Mouse (Mus musculus) testis, postnatal 14 days (tissue): ENCODE measurements around the gene Cabp4.
"Not testable (repeated sequence)": the region's sequence is repeated elsewhere in the genome, so short reads cannot be mapped to it uniquely, and the experiment has no call there.

ENCODE experiments used
- DNase-seq: peaks from one replicate; pipeline ENCODE4 v3.0.0; 2021; ENCODE audit warnings: low spot score

Gene Cabp4

DNA sequence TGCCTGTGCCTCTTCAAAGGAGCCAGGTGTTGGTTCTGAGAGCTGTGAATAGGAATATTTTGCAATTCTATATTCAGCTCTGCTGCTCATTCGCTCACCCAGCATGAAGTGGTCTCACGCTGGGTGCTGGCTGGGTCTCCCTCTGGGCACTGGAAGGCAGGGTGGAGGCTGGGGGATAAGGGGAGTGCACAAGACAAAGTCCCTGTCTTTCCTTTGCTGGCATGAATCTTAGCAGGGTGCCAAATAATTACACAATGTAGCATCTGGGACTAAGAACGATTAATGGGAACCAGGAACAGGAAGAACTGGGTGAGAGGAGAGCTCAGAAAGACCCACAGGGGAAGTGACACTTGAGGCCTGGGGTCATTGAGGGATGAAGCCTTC, 3.2 kb upstream of the Cabp4 start:
- DNase-seq, result no peak

DNA sequence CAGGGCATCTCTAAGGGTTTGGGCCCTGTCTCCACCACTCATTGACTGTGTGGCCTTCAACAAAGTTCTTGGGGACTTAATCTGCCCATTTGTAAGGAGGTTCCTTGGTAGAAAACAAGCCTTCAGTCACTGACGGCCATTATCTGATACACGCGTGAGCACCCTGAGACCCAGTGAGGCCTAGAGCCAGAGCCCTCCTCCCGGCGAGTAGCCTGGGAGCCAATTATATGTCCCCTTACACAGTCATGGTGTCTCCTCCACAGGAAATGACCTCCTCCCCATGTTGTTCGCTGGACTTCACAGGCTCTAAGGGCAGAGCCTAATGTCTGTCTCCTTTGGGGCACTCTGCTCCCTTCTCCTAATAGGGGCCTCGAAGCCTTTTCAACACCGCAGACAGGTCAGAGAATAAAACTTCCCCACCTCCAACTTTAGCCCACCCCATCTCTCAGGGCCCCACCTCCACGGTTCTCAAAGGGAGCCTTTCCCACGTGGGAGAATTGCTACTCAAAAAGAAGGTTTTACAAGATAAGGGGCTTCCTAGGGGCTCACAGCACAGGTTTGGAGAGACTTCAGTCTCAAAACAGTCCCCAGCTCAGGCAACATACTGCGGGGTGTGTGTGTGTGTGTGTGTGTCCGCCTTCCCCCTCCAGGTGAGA, 2.7 kb upstream of the Cabp4 start:
- DNase-seq, result no peak

DNA sequence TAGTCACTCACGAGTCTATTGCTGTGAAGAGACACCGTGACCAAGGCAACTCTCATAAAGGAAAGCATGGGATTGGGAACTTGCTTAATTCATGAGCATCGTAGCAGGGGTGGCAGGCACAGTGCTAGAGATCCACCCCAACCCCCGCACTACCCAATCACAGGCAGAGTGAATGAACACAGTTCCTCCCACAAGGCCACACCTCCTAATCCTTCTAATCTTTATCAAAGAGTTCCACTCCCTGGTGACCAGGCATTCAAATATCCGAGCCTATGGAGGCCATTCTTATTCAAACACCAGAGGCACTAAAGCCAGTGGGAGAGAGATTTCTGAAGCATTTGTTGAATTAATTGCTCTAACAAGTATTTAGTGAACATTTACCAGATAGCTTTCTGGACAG, 2.1 kb upstream of the Cabp4 start:
- DNase-seq, result no peak

DNA sequence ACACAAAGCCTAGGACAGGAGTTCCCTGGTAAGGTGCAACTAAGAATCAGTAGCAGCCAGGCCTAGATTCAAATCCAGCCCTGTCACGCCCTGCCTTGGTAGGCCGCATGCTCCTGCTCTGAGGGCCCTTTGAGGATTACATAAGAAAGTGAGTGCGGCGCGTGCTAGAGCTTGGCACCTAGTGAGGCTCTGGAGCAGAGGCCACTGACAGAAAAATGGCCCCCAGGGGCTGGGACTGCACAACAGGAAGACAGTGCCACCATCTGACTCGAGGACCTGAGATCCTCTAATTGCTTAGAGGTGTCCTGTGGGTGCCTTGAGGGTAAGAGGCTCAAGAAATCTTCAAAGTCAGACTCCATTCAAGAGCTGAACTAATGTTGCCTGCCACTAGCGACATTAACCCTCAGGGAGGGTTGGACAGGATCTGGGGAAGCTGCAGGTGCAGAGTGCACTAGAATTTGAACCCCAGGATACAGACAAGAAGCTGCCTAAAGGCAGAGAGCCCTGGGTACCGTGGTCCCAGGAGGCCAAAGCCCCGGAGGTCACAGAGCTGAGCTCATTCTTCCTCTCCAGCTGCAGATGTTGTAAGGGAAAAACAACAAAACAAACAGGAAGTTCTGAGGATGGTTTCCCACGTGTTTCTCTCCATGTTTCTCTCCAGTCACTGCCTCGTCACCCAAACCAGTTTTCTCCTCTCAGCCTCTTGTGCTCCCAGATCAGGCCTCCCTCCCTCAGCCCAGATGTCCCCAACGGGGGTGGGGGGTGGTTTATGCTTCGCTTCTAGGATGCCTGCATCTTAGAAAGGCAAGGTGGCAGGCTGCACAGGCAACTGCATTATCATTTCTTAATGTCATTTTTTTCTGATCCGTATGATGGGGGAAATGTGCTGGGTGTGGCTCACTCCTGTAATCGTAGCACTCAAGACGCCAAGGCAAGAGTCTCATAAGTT, 991 bp upstream of the Cabp4 start:
- DNase-seq, result no peak

DNA sequence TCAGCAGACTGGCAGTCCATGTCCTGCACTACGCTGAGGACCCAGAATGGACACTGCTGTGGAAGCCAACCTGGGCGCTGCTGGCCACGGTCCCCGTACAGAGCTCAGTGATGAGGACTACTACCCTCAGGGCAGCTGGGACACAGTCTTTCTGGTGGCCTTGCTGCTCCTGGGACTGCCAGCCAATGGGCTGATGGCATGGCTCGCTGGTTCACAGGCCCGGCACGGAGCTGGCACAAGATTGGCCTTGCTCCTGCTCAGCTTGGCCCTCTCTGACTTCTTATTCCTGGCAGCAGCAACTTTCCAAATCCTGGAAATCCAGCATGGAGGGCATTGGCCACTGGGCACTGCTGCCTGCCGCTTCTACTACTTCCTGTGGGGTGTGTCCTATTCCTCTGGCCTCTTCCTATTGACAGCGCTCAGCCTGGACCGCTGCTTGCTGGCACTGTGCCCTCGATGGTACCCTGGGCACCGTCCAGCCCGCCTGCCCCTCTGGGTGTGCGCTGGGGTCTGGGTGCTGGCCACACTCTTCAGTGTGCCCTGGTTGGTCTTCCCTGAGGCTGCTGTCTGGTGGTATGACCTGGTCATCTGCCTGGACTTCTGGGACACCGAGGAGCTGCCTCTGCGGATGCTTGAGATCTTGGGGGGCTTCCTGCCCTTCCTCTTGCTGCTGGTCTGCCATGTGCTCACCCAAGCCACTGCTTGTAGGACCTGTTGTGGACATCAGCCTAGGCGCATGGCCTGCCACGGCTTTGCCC, 1.2 kb downstream of the Cabp4 start:
- no peak for DNase-seq

DNA sequence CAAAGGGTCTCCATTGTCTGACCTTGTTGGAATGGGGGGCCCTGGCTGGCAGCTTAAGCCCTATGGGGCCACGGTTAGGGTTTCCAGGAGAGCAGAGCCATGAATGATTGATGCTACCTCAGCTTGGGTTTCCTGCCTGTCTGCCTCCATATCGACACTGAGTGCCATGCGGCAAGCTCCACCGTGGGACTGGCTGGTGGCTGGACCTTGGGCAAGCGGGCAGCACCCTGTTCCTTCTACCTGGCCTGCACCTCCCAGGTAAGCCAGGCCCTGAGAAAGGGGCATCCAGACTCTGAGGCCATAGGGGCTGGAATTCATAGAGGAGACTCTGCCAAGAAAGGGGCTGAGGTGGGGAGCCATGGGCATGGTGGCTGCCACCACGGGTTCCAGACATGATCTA, 3.7 kb downstream of the Cabp4 start:
- no peak for DNase-seq

DNA sequence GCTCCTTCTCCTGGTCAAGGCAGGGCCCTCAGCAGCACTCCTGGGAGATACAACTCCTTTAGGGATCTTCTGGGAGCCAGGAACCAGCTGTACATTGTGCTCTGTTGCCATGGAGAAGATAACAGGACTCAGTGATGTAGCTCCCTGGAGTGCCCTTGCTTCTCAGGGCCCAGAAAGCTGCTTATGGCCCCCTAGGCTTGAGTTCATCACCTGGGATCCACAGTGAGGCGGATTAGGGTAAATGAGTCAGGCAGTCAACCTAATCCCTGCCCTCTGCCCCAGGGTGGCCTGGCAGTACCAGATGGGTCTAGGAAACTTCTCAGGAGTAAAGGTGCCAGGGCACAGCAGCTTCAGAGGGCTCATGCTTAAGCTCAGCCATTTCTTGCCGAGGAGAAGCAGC, 4.4 kb downstream of the Cabp4 start, which contains the start of gene Gpr152:
TSS of gene Gpr152 (plus strand) at position 342 of the 400 bp plus-strand sequence.
- no peak for DNase-seq

DNA sequence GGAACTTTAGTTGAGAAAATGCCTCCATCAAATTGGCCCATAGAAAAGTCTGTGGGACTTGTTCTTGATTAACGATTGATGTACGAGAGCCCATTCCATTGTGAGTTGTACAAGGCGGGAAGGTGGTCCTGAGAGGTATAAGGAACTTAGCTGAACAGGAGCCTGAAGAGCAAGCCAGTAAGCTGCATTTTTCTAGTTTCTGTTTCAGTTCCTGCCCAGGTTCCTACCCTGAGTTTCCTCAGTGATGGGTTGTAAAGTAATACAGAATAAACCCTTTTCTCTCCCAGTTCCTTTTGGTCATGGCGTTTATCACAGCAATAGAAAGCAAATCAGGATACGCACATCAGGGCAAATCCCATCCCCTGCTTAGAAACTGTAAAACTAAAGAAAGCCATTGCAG, 5.9 kb downstream of the Cabp4 start:
- DNase-seq, result no peak

DNA sequence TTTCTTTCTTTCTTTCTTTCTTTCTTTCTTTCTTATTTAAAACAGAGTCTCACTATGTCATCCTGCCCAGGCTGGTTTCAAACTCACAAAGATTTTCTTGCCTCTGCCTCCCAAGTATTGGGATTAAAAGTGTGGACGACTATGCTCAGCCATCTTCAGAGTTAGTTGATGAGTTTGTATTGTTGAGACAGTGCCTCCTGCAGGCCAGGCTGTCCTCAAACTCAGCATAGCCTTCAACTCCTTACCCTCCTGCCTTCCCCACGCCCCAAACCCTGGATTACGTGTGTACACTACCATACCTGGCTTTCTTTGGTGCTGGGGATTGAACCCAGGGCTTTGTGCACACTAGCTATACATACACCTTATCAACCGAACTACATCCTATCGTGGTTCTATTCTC, 7.4 kb downstream of the Cabp4 start:
- DNase-seq, result no peak

DNA sequence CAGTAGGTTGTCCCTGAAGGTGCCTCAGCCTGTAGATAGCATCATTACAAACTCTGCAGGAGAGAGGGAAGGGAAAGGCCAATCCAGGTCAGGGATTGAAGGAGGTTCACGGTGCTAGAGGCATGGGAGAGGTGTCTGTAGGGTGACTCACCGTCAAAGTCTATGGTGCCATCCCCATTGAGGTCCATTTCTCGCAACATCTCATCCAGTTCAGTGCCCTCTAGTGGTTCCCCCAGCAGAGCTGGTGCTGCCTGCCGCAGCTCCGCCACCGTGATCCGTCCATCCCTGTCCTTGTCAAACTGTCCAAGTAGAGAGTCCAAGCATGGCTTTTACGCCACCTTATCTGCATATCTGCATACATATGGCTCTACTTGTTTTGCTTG, 7.9 kb downstream of the Cabp4 start:
- DNase-seq, result not testable (repeated sequence)

DNA sequence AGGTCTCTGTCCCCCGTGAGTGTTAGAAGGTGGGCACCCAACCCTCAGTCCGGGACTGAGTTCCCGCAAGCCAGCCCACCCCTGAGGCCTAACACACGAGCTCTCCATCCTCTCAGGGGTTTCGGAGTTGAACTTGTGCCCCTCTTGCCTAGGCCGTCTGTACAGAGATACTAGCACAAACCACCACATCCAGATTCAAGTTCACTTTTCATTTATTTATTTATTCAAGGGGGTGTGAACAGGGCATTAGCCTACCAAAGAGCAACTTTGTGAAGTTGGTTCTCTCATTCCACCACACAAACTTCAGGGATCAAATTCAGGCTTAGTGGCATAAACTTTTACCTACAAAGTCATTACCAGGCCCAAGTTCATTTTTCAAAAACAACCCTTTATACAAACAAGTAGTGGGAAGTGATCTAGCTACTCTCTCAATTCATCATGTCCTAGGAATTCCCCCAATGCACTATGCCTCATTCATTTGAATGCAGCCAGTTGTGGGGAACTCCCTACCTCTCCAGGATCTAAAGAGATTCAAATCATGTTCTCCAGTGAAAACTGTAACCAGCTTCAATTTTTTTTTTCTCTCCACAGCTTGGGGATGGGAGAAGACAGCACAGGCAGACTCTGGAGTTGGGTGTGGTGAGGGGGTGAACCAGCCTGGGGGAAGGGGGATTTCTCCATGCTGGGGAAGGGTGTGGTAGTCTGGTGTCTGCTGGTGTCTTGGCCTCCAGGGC, 8.4 kb downstream of the Cabp4 start:
- not testable (repeated sequence) for DNase-seq

DNA sequence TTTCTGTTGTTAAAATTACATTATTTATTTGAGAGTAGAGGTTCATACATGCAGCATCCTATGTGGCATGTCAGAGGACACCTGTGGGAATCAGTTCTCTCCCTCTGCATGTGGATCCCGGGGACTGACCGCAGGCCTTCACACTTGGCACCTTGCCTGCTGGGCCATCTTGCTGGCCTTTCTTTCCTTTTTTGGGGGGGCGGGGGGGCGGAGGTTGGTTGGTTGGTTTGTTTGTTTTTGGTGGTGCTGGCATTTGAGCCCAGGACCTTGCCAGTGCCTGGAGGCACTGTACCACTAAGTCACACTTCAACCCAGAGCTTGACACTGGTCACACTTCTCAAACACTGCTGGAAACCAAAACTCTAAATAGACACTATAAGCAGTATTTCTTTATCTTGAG, 9.5 kb downstream of the Cabp4 start:
- no peak for DNase-seq

DNA sequence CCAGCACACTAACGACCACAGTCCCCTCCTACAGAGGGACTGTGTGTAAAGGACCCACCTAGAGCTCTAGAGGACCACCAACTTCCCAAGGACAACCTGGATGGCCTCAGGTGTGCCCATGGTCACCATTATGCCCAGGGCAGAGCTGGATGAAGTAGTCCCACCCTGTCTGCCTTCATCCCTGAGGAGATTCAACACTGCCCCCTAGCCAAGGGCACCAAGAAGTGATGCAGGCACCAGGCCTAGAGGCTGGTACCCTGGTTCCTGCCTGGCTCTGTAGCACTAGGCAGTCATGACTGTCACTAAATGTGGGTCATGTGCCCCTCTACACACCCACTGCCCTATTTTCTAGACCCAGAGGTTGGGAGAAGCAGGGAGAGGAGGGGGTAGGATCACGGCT, 12.1 kb downstream of the Cabp4 start:
- DNase-seq, result no peak

DNA sequence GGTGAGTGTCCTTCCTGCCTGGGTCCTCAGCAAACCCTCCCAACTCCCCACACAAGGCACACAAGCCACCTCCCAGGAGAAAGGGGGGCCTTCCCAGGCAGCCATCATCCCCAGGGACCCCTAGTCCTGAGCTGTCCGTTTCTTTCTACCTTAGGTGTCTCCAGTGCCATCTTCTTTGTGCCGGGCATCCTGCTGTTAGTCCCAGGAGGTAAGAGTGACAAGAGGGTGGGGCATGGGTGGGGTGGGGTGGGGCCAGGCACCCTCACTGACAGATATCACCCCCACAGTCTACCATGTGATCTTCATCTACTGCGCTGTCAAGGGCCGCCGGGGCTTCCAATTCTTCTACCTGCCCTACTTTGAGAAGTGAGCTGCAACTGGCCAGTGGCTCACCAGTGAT, 12.8 kb downstream of the Cabp4 start:
- DNase-seq, result no peak

DNA sequence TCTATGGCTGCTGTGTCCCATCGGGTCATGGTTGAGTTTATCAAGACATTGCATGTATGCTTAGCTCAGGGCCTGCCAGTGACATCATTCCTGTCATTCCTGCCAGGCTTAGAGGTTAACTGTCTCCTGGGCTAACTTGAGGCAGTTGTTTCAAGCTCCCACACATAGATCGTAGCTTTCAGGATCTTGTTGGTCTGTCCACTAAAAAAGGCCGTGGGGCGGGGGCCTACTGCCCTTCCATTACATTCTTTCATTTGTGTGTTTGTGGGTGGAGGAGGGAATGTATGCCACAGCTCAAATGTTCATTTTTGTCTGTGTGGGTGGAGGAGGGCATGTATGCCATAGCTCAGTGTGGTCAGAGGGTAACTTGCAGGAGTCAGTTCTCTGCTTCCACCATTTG, 13.7 kb downstream of the Cabp4 start:
- DNase-seq, result no peak

DNA sequence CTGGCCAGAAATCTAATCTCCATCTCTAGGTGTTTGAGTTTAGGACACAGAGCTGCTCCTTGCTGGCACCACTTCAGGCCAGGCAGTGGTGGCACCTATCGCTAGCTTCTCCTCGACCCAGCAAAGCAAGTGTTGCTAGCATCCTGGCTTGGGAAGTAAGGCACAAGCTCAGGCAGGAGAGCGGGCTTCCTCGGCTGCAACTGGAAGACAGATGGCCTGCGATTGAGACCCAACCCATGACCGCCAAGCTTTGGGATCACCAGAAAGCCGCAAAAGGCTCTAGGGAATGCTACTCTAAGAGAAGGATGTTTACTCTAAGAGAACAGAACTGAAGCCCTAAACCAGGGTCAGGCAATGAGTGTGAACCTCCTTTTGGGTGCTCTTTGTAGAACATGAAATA, 14.4 kb downstream of the Cabp4 start:
- DNase-seq, result no peak

DNA sequence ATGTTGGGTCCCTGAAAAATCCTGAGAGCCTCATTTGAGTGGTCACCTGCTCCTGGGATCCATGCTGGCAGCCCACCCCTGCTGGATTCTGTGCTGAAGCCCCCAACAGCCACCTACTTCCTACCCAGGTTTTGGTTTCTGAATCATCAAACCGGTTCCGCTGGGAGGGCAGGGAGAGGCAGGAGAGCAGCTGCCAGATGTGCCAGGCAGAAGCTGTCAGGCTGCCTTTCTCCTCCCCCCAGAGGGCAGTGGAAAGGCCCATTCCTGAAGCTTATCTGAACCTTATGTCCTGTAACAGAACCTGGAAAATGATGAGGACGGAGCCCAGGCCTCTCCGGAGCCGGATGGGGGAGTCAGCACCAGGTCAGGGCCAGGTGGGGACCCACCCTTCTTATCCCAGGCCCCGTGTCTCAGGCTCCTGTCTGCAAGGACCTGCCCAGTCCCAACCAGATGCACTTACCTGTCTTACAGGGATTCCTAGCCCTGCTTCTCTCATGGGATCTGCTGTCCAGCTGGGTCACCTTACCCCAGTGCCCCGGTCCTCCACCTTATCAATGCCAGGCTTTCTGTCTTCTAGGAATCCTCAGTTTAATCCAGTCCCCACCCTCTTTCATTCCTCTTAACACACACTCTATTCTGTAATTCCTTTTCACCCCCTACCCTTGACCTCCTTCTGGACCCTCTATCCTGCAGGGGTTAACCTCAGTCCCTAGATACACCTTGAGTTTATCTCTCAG, 16.9 kb downstream of the Cabp4 start:
- DNase-seq, result peak; percentile 33

DNA sequence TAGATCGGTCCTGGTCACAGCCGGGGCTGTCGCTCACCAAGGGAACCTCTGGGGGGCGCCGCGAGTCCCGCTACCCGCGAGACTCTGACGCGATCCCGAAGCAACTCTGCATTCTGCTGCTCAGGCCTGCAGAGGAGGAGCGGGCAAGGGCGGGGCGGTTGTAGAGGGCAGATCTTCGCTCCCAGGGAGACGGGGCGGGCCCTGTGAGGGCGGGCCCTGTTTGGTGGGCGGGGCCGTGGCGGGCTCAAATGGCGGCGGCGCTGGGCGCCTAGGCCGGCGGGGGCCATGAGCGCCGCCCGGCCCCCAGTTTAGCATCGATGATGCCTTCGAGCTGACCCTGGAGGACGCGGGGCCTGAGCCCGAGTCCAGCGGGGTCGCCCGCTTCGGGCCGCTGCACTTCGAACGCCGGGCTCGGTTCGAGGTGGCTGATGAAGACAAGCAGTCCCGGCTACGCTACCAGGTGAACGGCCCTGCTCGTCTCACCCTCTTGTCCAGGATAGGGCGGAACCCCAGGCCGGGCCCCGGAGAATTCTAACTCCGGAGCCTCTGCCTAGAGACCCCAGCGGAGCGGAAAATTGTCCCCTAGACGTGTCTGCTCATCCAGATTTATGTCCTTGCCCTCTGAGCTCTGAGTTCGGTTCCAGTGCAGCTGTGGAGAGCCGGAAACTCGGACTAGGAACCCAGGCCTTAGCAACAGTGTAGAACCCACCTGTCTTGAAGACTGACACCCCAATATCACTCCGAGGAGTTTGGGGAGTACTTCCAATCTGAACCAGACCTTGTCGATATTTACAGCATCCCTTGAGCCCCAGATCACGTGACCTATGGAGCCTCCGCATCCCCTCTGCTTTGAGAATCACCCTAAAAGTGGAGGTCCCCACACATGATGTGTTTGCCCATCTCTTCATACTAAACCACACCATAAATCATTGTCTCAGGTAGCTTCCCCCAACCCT, 17.8 kb downstream of the Cabp4 start, which contains the start of gene Aip:
TSS of gene Aip (minus strand) at position 118 of the 956 bp plus-strand sequence.
- peak; percentile 99 for DNase-seq

DNA sequence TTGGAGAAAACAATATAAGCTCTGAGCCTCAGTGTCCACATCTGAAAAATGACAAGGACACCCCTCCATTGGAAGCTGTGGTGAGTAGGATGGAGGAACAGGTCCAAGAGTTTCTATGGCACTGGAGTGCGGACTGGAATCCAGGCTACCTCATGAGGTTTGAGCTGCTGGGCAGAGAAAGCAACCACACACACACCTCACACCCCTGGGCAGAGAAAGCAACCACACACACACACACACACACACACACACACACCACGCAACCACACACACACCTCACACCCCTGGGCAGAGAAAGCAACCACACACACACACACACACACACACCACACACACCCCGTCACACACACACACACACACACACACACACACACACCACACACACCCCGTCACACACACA, 18.6 kb downstream of the Cabp4 start:
- DNase-seq, result peak; percentile 31

DNA sequence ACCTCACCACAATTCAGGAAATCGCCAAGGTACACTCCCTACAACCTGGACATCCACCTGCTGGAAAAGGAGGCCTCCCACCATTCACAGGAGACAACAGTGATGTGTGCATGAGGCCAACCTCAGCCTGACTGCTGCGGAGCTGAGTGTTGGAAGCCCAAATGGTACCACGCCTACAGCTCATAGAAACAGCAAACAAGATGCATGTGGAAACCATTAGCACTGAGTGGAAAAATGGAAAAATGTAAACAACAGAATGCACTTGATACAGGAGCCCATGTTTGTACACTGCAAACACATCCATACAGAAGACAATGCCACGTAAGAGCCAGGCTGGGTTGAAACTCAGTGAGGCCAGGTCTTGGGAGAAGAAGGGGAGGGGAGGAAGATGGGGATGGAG, 19.4 kb downstream of the Cabp4 start:
- no peak for DNase-seq
